Mouse (Mus musculus): Measurements from ENCODE around the gene Scarf1. TPM values are rescaled to one million over a fixed set of nuclear protein-coding genes. Genes with fewer than 3 reads are reported as not detected.

The Scarf1 gene
- total and polyA plus RNA-seq, 3 experiments, result 0.15 to 0.28 TPM; not detected in 1

DNA sequence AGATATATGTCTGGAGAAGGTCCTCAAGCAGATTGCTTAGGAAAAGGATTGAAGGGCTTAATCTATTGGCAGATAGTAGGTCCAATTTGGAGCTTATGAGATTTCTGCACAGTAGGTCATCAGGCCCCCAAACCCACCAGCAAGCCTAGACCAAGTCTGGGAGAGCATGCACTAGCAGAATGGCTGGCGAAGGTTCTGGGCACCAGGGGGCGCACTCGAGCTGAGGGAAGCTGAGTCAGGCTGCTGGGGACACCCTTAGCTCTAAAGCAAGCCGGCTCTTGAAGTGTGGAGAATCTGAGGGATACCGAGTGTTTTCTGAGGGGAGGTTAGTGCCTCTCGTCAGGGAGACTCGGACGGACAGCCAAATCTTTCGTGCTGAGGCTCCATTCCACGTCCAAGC, 17.0 kb downstream of the Scarf1 start (continued):
- TF ChIP-seq SIN3A (IDR thresholded peaks at IDR 0.05; ENCODE audit: low read length), result peak; percentile 90
- TF ChIP-seq GABPA (IDR thresholded peaks at IDR 0.05; ENCODE audit: low read depth, low read length), result 0 out of 2 replicates have a peak, but pooled peaks have one; percentile 37
- TF ChIP-seq GATA1 (IDR thresholded peaks at IDR 0.05; ENCODE audit: low read depth, low read length), result no peak
- TF ChIP-seq MAZ (IDR thresholded peaks at IDR 0.05; ENCODE audit: low read depth, low read length), result peak; percentile 86; the same call in 1 of the 2 replicates
- no peak for TF ChIP-seq POLR2AphosphoS5 (IDR thresholded peaks at IDR 0.05; ENCODE audit: borderline replicate concordance, low read depth, low read length)
- TF ChIP-seq MEF2A (IDR thresholded peaks at IDR 0.05; ENCODE audit: extremely low read depth, insufficient replicate concordance, low read depth, low read length, poor library complexity, severe bottlenecking), result no peak
- TF ChIP-seq MAFK (IDR thresholded peaks at IDR 0.05; ENCODE audit: borderline replicate concordance, low read depth, low read length), result no peak
- TF ChIP-seq USF1 (IDR thresholded peaks at IDR 0.05; ENCODE audit: low read depth, low read length), result no peak
- TF ChIP-seq RCOR1 (IDR thresholded peaks at IDR 0.05; ENCODE audit: low read depth, low read length), result no peak
- peak; percentile 41 for TF ChIP-seq NELFE (IDR thresholded peaks at IDR 0.05; ENCODE audit: low read depth, low read length)
- TF ChIP-seq POLR2AphosphoS2 (IDR thresholded peaks at IDR 0.05; ENCODE audit: low read length), result no peak
- peak; percentile 97 for TF ChIP-seq ZC3H11A (IDR thresholded peaks at IDR 0.05; ENCODE audit: low read depth, low read length)
- peak; percentile 32; the same call in 1 of the 2 replicates for TF ChIP-seq MAX (IDR thresholded peaks at IDR 0.05; ENCODE audit: low read length)
- TF ChIP-seq TAL1 (IDR thresholded peaks at IDR 0.05; ENCODE audit: low read length), result no peak
- TF ChIP-seq POLR2A (IDR thresholded peaks at IDR 0.05; ENCODE audit: control insufficient read depth in 1 of 2, insufficient read depth in 1 of 2, low read depth in 1 of 2, low read length in 2 of 2, poor library complexity in 1 of 2), result no peak
- no peak for TF ChIP-seq CHD1 (IDR thresholded peaks at IDR 0.05; ENCODE audit: low read depth, low read length)
- TF ChIP-seq ELF1 (IDR thresholded peaks at IDR 0.05; ENCODE audit: low read depth, low read length), result no peak
- TF ChIP-seq NRF1 (IDR thresholded peaks at IDR 0.05; ENCODE audit: insufficient read depth, low read depth, low read length, poor library complexity, severe bottlenecking), result no peak

DNA sequence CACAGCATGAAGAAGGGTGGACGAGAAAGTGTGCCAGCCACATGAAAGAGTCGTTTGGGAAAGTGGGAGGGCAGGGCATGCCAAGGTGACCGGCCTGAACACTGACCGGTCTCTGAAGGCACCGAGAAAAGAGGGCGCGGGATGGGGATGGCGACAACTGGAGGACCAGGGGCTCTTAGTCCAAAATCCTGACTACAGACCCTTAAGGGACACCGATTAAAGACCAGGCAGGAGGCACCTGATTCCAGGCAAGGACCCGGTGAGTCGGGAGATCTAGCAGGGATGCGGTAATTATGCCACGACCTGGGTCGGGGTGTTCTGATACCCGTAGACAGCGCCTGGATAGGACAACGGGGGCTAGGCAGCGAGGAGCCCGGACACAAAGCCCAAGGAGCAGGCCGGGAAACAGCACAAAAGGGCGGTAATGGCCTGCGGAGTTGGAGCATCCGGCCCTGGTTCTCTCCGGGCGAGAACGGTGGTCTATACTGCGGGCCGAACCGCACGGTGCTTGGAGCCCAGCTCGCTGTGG, 17.6 kb downstream of the Scarf1 start:
- Histone ChIP-seq H3K27ac (ENCODE audit: control insufficient read depth, low read depth, low read length) (peak overlapping the region; percentile 35), H3K9ac (ENCODE audit: control insufficient read depth, low read depth, low read length, poor library complexity, severe bottlenecking) (peak overlapping the region; percentile 84), H3K36me3 (ENCODE audit: control insufficient read depth in 1 of 2, insufficient read depth in 2 of 2, low read length in 2 of 2) (peaks cover 0 to 27% of the 10 kb centered on the region in 2 experiments; a peak in 2 of 4 replicates), H3K27me3 (ENCODE audit: control insufficient read depth in 1 of 2, insufficient read depth in 2 of 2, low read length in 2 of 2) (no peaks in the 10 kb centered on the region), H3K4me3 (ENCODE audit: control insufficient read depth in 1 of 2, insufficient read depth in 1 of 2, low read depth in 2 of 2, low read length in 2 of 2) (peak overlapping the region; percentile 79 to 82), H3K9me3 (replicated peaks; ENCODE audit: insufficient read depth, low read length) (no peaks in the 10 kb centered on the region), H3K79me2 (ENCODE audit: control insufficient read depth, insufficient read depth, low read length, poor library complexity) (peaks cover 10% of the 10 kb centered on the region), H3K4me1 (ENCODE audit: control insufficient read depth in 1 of 2, insufficient read depth in 2 of 2, low read length in 2 of 2) (peaks cover 5 to 36% of the 10 kb centered on the region in 2 experiments)
- 0 out of 2 replicates have a peak, but pooled peaks have one; percentile 13 for TF ChIP-seq UBTF (IDR thresholded peaks at IDR 0.05; ENCODE audit: borderline replicate concordance, insufficient read depth, low read depth, low read length)
- TF ChIP-seq SIN3A (IDR thresholded peaks at IDR 0.05; ENCODE audit: low read length), result no peak
- no peak for DNase-seq (ENCODE audit: low read depth, low spot score)

Data from MEL (cell line).